Mouse (Mus musculus): ENCODE data around the gene Brd1.

DNA sequence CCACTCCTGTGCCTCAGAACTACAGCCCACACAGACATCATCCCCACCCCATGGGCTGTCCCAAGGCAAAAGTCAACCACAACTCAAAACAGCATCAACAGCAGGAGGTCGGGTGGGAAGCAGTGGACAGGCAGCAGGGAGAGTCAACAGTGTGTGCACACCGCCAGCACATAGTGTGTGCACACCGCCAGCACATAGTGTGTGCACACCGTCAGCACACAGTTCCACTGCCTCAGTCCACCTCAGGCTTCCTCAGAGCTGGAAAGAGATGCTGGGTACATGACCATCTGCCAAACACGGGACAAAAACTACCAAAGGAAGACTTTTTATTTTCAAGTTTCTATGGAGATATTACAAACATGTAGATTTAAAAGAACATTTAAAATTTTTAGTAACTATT is 47.3 kb downstream of the Brd1 start:
- TF ChIP-seq GATA1 (IDR thresholded peaks at IDR 0.05; ENCODE audit: low read length) (no peak), TAL1 (IDR thresholded peaks at IDR 0.05; ENCODE audit: low read length) (no peak)
